8 mouse cellular contexts compared by ENCODE assay signal in genomic region chr12:24709409-24709808, GRCm38 (mm10). TPM values are rescaled to one million over a fixed set of nuclear protein-coding genes. Genes with fewer than 3 reads are reported as not detected.
DNase-seq lines count a peak whose midpoint lies in the region; ATAC-seq and TF ChIP-seq lines count a peak whose summit lies in the region.

No protein-coding gene starts in this region.

- peaks cover 77% of the 10 kb centered on the region for H3K36me3 ChIP-seq in erythroblast, embryonic 14.5 days (ENCODE audit: control insufficient read depth)
- peaks cover 56% of the 10 kb centered on the region for H3K36me3 ChIP-seq in liver, embryonic 14.5 days (replicated peaks; ENCODE audit: control insufficient read depth, insufficient read depth, low read depth)
- H3K36me3 ChIP-seq in stomach, postnatal 0 days (ENCODE audit: control insufficient read depth, insufficient read depth, low read length): peaks cover 3% of the 10 kb centered on the region; the same call in 1 of the 2 replicates

- peak overlapping the region; percentile 98 for H3K4me2 ChIP-seq in liver, embryonic 14.5 days (ENCODE audit: low read depth)
- peak overlapping the region; percentile 80 for H3K4me2 ChIP-seq in stomach, postnatal 0 days (replicated peaks; ENCODE audit: low read depth)

- TF ChIP-seq POLR2A in embryonic fibroblast, embryonic 13.5 days (IDR thresholded peaks at IDR 0.05; ENCODE audit: low read depth, low read length): no peak; the same call in 1 of the 2 replicates

- H3K27ac ChIP-seq in embryonic fibroblast, embryonic 13.5 days (ENCODE audit: insufficient read depth, low read length): peak overlapping the region; percentile 3
- H3K27ac ChIP-seq in liver, embryonic 14.5 days: peak overlapping the region; percentile 84
- peak overlapping the region; percentile 20; the same call in 1 of the 2 replicates for H3K27ac ChIP-seq in stomach, postnatal 0 days (replicated peaks)
- H3K27ac ChIP-seq in left cerebral cortex, adult 2 months: no peak overlapping the region

- intact Hi-C loops in left cerebral cortex, adult 2 months (cut with DNase I): loop anchor here (5.0 kb wide), 1 partner anchor 1588 kb away; no protein-coding TSS in a partner anchor

- no peaks in the 10 kb centered on the region for H3K9me3 ChIP-seq in erythroblast, embryonic 14.5 days (ENCODE audit: control insufficient read depth, low read length)
- H3K9me3 ChIP-seq in liver, embryonic 14.5 days (ENCODE audit: control insufficient read depth, low read length): no peaks in the 10 kb centered on the region
- no peaks in the 10 kb centered on the region for H3K9me3 ChIP-seq in stomach, postnatal 0 days (ENCODE audit: control insufficient read depth, low read length)

- DNase-seq in CD4-positive helper T cell, adult 2 months (ENCODE audit: low read depth, low spot score): peak; percentile 52
- no peak for DNase-seq in liver, embryonic 14.5 days (ENCODE audit: low read depth in 3 of 3, low spot score in 3 of 3)
- no peak for DNase-seq in stomach, postnatal 0 days (ENCODE audit: low spot score)
- DNase-seq in layer of hippocampus, postnatal 36 days: no peak
- DNase-seq in left cerebral cortex, adult 2 months (ENCODE audit: extremely low spot score in 1 of 2, low spot score in 2 of 2): no peak

- peaks cover 61% of the 10 kb centered on the region for H3K4me1 ChIP-seq in erythroblast, embryonic 14.5 days (ENCODE audit: control insufficient read depth)
- H3K4me1 ChIP-seq in embryonic fibroblast, embryonic 13.5 days (ENCODE audit: control insufficient read depth, insufficient read depth, low read length): peaks cover 8% of the 10 kb centered on the region; the same call in 1 of the 2 replicates
- peaks cover 34 to 42% of the 10 kb centered on the region in 2 experiments for H3K4me1 ChIP-seq in liver, embryonic 14.5 days (replicated peaks; ENCODE audit: control insufficient read depth in 2 of 2, insufficient read depth in 2 of 2, low read length in 1 of 2)
- no peaks in the 10 kb centered on the region for H3K4me1 ChIP-seq in stomach, postnatal 0 days (replicated peaks; ENCODE audit: control insufficient read depth, insufficient read depth)

- no peak for TF ChIP-seq EP300 in liver, embryonic 14.5 days (IDR thresholded peaks at IDR 0.05; ENCODE audit: low read depth)
- no peak for TF ChIP-seq EP300 in stomach, postnatal 0 days (optimal IDR thresholded peaks at IDR 0.05)

- ATAC-seq in erythroblast, adult 5-6 weeks (replicated peaks; ENCODE audit: low FRiP score, poor library complexity, severe bottlenecking): no peak
- no peak for ATAC-seq in liver, embryonic 14.5 days (ENCODE audit: insufficient read depth)
- ATAC-seq in stomach, postnatal 0 days (ENCODE audit: low FRiP score, low TSS enrichment): no peak

- 7% methylated on average over 6 of the region's 6 CpGs for WGBS in liver, embryonic 14.5 days (ENCODE audit: insufficient replicate concordance)
- 18% methylated on average over 6 of the region's 6 CpGs for WGBS in stomach, postnatal 0 days

- H3K27me3 ChIP-seq in erythroblast, embryonic 14.5 days (ENCODE audit: control insufficient read depth): no peaks in the 10 kb centered on the region
- no peaks in the 10 kb centered on the region for H3K27me3 ChIP-seq in liver, embryonic 14.5 days (ENCODE audit: control insufficient read depth, insufficient read depth, low read length)
- H3K27me3 ChIP-seq in stomach, postnatal 0 days (ENCODE audit: control insufficient read depth, insufficient read depth, low read length): no peaks in the 10 kb centered on the region

- H3K4me3 ChIP-seq in erythroblast, embryonic 14.5 days (replicated peaks): peak overlapping the region; percentile 100
- H3K4me3 ChIP-seq in embryonic fibroblast, embryonic 13.5 days (ENCODE audit: insufficient read depth, low read length): peak overlapping the region; percentile 57
- peak overlapping the region; percentile 66 to 80 for H3K4me3 ChIP-seq in liver, embryonic 14.5 days (ENCODE audit: insufficient read depth in 1 of 2, low read depth in 2 of 2, low read length in 2 of 2)
- H3K4me3 ChIP-seq in stomach, postnatal 0 days (ENCODE audit: low read depth, low read length): peak overlapping the region; percentile 87
- H3K4me3 ChIP-seq in left cerebral cortex, adult 2 months: no peak overlapping the region

- peak overlapping the region; percentile 90 for H3K9ac ChIP-seq in liver, embryonic 14.5 days (replicated peaks)
- no peak overlapping the region for H3K9ac ChIP-seq in stomach, postnatal 0 days (ENCODE audit: low read length)

- TF ChIP-seq CTCF in embryonic fibroblast, embryonic 13.5 days (IDR thresholded peaks at IDR 0.05; ENCODE audit: borderline replicate concordance, insufficient read depth, low read length): no peak
- TF ChIP-seq CTCF in liver, embryonic 14.5 days (IDR thresholded peaks at IDR 0.05; ENCODE audit: low read depth): no peak
- no peak for TF ChIP-seq CTCF in stomach, postnatal 0 days (IDR thresholded peaks at IDR 0.05; ENCODE audit: low read depth)
- no peak for TF ChIP-seq CTCF in left cerebral cortex, adult 2 months (IDR thresholded peaks at IDR 0.05)

RNA-seq across cellular contexts. Expression of gene Rrm2, which starts 1.4 kb away (rescaled TPM):
- 77.0 and 84.2 TPM in 2 replicates for polyA plus RNA-seq in erythroblast, embryonic 14.5 days (2012)
- 113 and 145 TPM in 2 replicates for total RNA-seq in erythroblast, adult 5-6 weeks (2015; ENCODE audit: low replicate concordance)
- total RNA-seq in erythroblast, adult 5-6 weeks (2017; ENCODE audit: low replicate concordance): 150 and 198 TPM in 2 replicates
- 102 and 106 TPM in 2 replicates for polyA plus RNA-seq in embryonic fibroblast, embryonic 13.5 days (2011; ENCODE audit: insufficient read length, low read depth, missing spikeins)
- polyA plus RNA-seq in liver, embryonic 14.5 days (2012; rRNA removed): 87.7 and 139 TPM in 2 replicates
- polyA plus RNA-seq in liver, embryonic 14.5 days (2014; fragmentation: Nextera tagmentation; extraction: Ambion mirVana): 388 and 401 TPM in 2 replicates
- 38.0 and 41.2 TPM in 2 replicates for polyA plus RNA-seq in stomach, postnatal 0 days (2015; fragmentation: Nextera tagmentation; extraction: Ambion mirVana)
- total RNA-seq in layer of hippocampus, postnatal 36 days (2021): 1 to 10 TPM; 2.5 to 3.1 TPM
- total RNA-seq in left cerebral cortex, adult 2 months (2021): 1 to 10 TPM; 1.9 to 2.2 TPM

RNA-seq across cellular contexts. Expression of gene Cys1, which starts 27.8 kb away (rescaled TPM):
- not detected in 2 replicates for polyA plus RNA-seq in erythroblast, embryonic 14.5 days (2012)
- total RNA-seq in erythroblast, adult 5-6 weeks (2015; ENCODE audit: low replicate concordance): not detected in 2 replicates
- not detected in 2 replicates for total RNA-seq in erythroblast, adult 5-6 weeks (2017; ENCODE audit: low replicate concordance)
- polyA plus RNA-seq in embryonic fibroblast, embryonic 13.5 days (2011; ENCODE audit: insufficient read length, low read depth, missing spikeins): 1.4 and 3.4 TPM in 2 replicates
- polyA plus RNA-seq in liver, embryonic 14.5 days (2012; rRNA removed): 0.74 and 1.2 TPM in 2 replicates
- polyA plus RNA-seq in liver, embryonic 14.5 days (2014; fragmentation: Nextera tagmentation; extraction: Ambion mirVana): 0.28 and 0.40 TPM in 2 replicates
- 1.4 and 1.9 TPM in 2 replicates for polyA plus RNA-seq in stomach, postnatal 0 days (2015; fragmentation: Nextera tagmentation; extraction: Ambion mirVana)
- 10 to 100 TPM; 30.9 to 39.8 TPM for total RNA-seq in layer of hippocampus, postnatal 36 days (2021)
- total RNA-seq in left cerebral cortex, adult 2 months (2021): 10 to 100 TPM; 15.2 to 20.0 TPM

RNA-seq across cellular contexts. Expression of gene Klf11, which starts 58.3 kb away (rescaled TPM):
- 13.4 and 13.7 TPM in 2 replicates for polyA plus RNA-seq in erythroblast, embryonic 14.5 days (2012)
- 4.8 and 7.9 TPM in 2 replicates for total RNA-seq in erythroblast, adult 5-6 weeks (2015; ENCODE audit: low replicate concordance)
- 11.8 and 14.8 TPM in 2 replicates for total RNA-seq in erythroblast, adult 5-6 weeks (2017; ENCODE audit: low replicate concordance)
- 3.2 and 5.9 TPM in 2 replicates for polyA plus RNA-seq in embryonic fibroblast, embryonic 13.5 days (2011; ENCODE audit: insufficient read length, low read depth, missing spikeins)
- 5.4 TPM in 2 replicates for polyA plus RNA-seq in liver, embryonic 14.5 days (2012; rRNA removed)
- 6.9 and 7.7 TPM in 2 replicates for polyA plus RNA-seq in liver, embryonic 14.5 days (2014; fragmentation: Nextera tagmentation; extraction: Ambion mirVana)
- polyA plus RNA-seq in stomach, postnatal 0 days (2015; fragmentation: Nextera tagmentation; extraction: Ambion mirVana): 9.8 and 11.3 TPM in 2 replicates
- 1 to 10 TPM; 3.4 to 3.9 TPM for total RNA-seq in layer of hippocampus, postnatal 36 days (2021)
- 1 to 10 TPM; 5.1 to 7.8 TPM for total RNA-seq in left cerebral cortex, adult 2 months (2021)
